Mouse (Mus musculus): ENCODE measurements at regions not wholly inside any gene's neighbourhood (a gene's known extent, or its start where the extent isn't known, plus 50 kb on each side); places are given as distances from the start of the nearest gene placed in this dataset.

- TF ChIP-seq CTCF (conservative IDR thresholded peaks at IDR 0.05; ENCODE audit: insufficient read depth, insufficient read length, low read depth, low read length) = no peak
- TF ChIP-seq POLR2A (IDR thresholded peaks at IDR 0.05; ENCODE audit: low read depth, low read length) = no peak
Observed at GRCm38 (mm10) chrX:99579206-99579605, 108.1 kb upstream of the Pja1 start.
